Mouse (Mus musculus): Measurements from ENCODE around the gene Zbed5. TPM values are rescaled to one million over a fixed set of nuclear protein-coding genes. Genes with fewer than 3 reads are reported as not detected.

Gene Zbed5
- 0.04 TPM in 1 of 2 replicates, not detected in the other for polyA plus RNA-seq (2012)

DNA sequence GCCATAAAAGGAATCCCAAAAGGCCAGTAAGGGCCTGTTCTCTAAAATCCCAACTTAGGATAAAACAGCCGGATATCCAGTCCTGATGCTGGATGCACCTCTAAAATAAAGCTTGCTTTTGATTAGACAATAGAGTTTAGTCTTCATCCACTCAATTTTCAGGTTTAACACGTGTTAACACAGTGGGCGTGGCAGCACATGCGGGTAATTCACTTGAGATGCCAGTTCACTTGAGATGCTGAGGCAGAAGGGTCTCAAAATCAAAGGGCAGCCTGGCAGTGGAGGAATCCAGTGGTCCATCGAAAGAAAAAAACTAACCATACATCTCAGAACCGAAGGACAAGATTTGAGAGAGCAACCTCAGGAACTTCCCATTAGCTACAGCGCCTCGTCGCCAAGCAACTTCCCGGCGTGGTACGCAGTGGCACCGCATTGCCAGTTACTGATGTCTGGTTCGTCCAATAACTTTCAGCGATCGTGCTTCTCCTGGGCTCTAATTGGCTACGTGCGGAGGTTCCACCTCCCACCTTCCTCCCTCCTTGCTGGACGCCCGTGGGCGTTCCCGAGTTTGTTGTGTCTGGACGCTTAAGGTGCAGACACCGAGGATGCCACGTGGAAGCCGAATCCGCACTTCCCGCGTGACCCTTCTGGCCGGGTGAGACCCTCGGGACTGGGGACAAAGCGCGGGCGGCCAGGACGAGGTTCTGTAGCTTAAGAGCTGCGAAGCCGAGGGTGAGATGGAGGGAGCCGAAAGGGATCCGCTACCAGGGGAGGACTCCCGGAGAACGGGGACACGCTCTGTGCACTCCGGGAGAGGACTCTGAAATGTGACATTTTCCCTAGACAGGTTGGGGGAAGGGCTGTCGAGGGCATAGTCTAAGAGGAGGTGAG is at the start of gene Zbed5:
TSS of gene Zbed5 (plus strand) at position 526 of the 891 bp plus-strand sequence.
- H3K4me1 ChIP-seq (ENCODE audit: control insufficient read depth): peaks cover 22% of the 10 kb centered on the region
- H3K4me3 ChIP-seq (replicated peaks): peak within 1 kb of the TSS; percentile 60
- H3K27me3 ChIP-seq (ENCODE audit: control insufficient read depth): 0 out of 2 replicates have a peak, but pooled peaks cover 3% of the 10 kb centered on the region
- no peak for TF ChIP-seq TAL1 (IDR thresholded peaks at IDR 0.05; ENCODE audit: low read length)
- no peak for TF ChIP-seq GATA1 (IDR thresholded peaks at IDR 0.05; ENCODE audit: low read length)
- H3K9me3 ChIP-seq (ENCODE audit: control insufficient read depth, low read length): peaks cover 2% of the 10 kb centered on the region
- no peaks in the 10 kb centered on the region for H3K36me3 ChIP-seq (ENCODE audit: control insufficient read depth)

DNA sequence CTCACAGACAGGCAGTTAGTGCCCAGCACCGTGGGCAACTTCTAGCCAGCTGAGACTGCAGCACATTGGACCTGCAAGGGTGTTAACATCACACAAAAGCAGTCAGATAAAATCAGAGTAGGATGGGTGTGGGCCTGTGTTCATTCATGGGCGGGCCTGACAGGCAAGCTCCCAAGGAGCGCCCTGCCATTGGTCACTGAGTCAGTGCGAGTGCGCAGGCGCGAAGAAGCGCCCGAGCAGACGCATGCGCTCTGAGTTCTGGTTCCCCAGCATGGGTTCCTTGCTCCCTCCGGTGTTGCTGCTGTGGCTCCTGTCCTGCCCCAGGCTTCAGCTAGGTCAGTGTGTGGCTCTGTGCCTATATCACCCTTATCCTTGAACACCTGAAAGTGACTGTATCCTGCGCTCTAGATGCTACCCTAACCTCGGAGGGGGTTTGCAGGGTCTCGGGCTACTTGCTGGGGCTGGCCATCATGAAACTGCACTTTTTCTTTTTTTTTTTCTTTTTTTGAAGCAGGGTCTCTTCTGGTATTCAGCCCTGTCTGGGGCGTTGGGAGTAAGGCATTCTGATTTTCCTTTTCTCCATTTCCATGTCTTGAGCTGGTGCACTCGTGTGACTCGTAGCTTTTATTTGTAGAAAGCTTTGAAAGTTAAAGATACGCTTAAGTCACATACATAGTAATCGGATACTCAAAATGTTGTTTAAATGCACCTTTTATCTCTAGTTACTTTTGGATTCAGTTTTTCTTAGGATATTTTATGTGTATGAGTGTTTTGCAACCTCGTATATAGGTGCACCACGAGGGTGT is 48.6 kb upstream of the Zbed5 start, which contains the start of gene Sumf2:
TSS of gene Sumf2 (plus strand) at position 235 of the 806 bp plus-strand sequence.
- no peaks in the 10 kb centered on the region for H3K27me3 ChIP-seq (ENCODE audit: control insufficient read depth)
- H3K4me1 ChIP-seq (ENCODE audit: control insufficient read depth): peaks cover 27% of the 10 kb centered on the region
- H3K4me3 ChIP-seq (replicated peaks): peak within 1 kb of the TSS; percentile 74
- H3K9me3 ChIP-seq (ENCODE audit: control insufficient read depth, low read length): peaks cover 4% of the 10 kb centered on the region
- peaks cover 36% of the 10 kb centered on the region for H3K36me3 ChIP-seq (ENCODE audit: control insufficient read depth)
- TF ChIP-seq GATA1 (IDR thresholded peaks at IDR 0.05; ENCODE audit: low read length) (peak; percentile 71), TAL1 (IDR thresholded peaks at IDR 0.05; ENCODE audit: low read length) (no peak)

DNA sequence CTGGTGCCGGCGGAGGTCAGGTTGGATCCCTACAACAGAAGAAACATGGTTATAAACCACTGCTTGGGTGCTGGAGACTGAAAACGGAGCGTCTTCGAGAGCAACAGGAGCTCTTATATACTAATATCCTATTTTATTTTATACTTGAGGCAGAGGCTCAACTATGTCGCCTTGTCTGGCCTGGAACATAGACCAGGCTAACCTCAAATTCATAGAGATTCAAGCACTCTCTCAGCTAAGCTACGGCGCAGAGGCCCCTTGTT is 48.0 kb upstream of the Zbed5 start:
- H3K27me3 ChIP-seq (ENCODE audit: control insufficient read depth): no peaks in the 10 kb centered on the region
- TF ChIP-seq GATA1 (IDR thresholded peaks at IDR 0.05; ENCODE audit: low read length) (no peak), TAL1 (IDR thresholded peaks at IDR 0.05; ENCODE audit: low read length) (no peak)
- H3K4me1 ChIP-seq (ENCODE audit: control insufficient read depth): peaks cover 27% of the 10 kb centered on the region
- H3K4me3 ChIP-seq (replicated peaks): peak overlapping the region; percentile 74
- H3K36me3 ChIP-seq (ENCODE audit: control insufficient read depth): peaks cover 36% of the 10 kb centered on the region
- peaks cover 4% of the 10 kb centered on the region for H3K9me3 ChIP-seq (ENCODE audit: control insufficient read depth, low read length)

DNA sequence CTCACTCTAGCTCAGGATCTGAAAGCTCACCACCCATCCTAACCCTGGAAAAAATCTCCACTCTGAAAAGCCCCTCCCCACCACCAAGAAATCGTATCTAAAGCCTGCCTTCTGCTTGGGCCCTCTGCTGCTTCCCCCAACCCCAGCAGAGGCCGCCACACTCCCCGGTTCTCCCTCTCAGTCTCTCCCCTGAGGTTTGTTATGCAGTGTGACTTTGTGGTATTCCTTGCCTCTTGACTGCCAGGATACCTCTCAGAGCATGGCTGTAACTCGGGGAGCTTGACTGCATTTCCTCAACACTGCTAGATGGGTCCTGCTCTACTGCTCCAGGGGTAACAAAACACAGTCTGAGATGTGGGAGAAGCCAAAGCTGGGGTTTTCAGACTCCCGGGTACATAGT is 40.4 kb upstream of the Zbed5 start:
- Histone ChIP-seq H3K9me3 (ENCODE audit: control insufficient read depth, low read length) (peaks cover 3% of the 10 kb centered on the region; the same call in 1 of the 2 replicates), H3K4me1 (ENCODE audit: control insufficient read depth) (no peaks in the 10 kb centered on the region), H3K4me3 (replicated peaks) (no peak overlapping the region), H3K36me3 (ENCODE audit: control insufficient read depth) (peaks cover 69% of the 10 kb centered on the region), H3K27me3 (ENCODE audit: control insufficient read depth) (no peaks in the 10 kb centered on the region)
- TF ChIP-seq GATA1 (IDR thresholded peaks at IDR 0.05; ENCODE audit: low read length): no peak

DNA sequence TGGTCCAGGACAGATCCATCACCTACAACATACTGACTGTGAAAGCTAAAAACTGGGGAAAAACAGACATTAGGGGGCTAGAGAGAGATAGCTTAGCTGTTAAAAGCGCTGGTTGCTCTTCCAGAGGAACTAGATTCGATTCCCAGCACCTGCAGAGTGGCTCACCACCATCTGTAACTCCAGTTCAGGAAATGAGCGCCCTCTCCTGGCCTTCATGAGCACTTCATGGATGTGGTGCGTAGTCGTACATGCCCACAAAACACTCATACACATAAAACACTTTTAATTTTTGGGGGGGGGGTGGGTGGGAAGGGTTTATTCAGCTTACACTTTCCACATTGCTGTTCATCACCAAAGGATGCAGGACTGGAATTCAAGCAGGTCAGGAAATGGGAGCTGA is 39.1 kb upstream of the Zbed5 start:
- no peaks in the 10 kb centered on the region for H3K4me1 ChIP-seq (ENCODE audit: control insufficient read depth)
- TF ChIP-seq TAL1 (IDR thresholded peaks at IDR 0.05; ENCODE audit: low read length) (no peak), GATA1 (IDR thresholded peaks at IDR 0.05; ENCODE audit: low read length) (no peak)
- H3K36me3 ChIP-seq (ENCODE audit: control insufficient read depth): peaks cover 76% of the 10 kb centered on the region
- peaks cover 3% of the 10 kb centered on the region; the same call in 1 of the 2 replicates for H3K9me3 ChIP-seq (ENCODE audit: control insufficient read depth, low read length)
- no peak overlapping the region for H3K4me3 ChIP-seq (replicated peaks)
- no peaks in the 10 kb centered on the region for H3K27me3 ChIP-seq (ENCODE audit: control insufficient read depth)

DNA sequence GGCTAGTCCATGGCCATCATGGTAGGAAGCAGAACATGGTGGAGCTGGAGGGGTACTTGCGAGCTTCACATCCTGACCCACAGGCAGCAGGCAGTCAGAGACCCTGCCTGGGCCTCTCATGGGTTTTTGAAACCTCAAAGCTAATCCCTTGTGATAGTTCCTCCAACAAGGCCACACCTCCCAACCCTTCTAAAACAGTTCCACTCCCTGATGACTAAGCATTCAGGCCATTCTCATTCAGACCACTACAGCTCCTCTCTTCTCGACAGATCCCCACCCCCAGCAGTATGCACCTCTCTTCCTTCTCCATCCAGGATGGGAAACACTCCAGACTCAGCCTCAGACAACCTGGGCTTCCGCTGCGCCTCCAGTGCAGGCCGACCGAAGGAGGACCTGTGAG is 33.2 kb upstream of the Zbed5 start:
- Histone ChIP-seq H3K4me3 (replicated peaks) (no peak overlapping the region), H3K36me3 (ENCODE audit: control insufficient read depth) (peaks cover 49% of the 10 kb centered on the region), H3K4me1 (ENCODE audit: control insufficient read depth) (peaks cover 15% of the 10 kb centered on the region), H3K9me3 (ENCODE audit: control insufficient read depth, low read length) (peaks cover 8% of the 10 kb centered on the region), H3K27me3 (ENCODE audit: control insufficient read depth) (no peaks in the 10 kb centered on the region; the same call in 1 of the 2 replicates)
- TF ChIP-seq TAL1 (IDR thresholded peaks at IDR 0.05; ENCODE audit: low read length) (no peak), GATA1 (IDR thresholded peaks at IDR 0.05; ENCODE audit: low read length) (no peak)

DNA sequence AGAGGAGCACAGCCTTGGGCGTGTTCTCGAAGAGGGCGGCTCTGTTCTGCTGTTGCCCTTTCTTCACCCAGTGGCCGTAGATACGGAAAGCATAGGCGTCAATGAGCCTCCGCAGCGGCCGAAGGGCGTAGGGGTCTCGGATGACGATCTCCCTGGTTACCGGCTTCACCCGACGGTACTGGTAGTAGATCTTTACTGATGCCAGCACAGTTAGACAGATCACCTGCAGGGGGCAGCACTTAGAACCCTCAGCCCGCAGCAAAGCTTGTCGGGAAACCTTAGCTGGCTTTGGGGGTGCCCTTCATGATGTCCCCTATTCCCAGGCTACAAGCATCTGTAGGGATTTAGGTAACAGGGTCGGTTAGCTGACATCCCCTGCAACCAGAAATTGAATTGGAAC is 31.1 kb upstream of the Zbed5 start:
- Histone ChIP-seq H3K4me1 (ENCODE audit: control insufficient read depth) (peaks cover 15% of the 10 kb centered on the region), H3K9me3 (ENCODE audit: control insufficient read depth, low read length) (peaks cover 8% of the 10 kb centered on the region), H3K4me3 (replicated peaks) (peak overlapping the region; percentile 3), H3K36me3 (ENCODE audit: control insufficient read depth) (peaks cover 31% of the 10 kb centered on the region), H3K27me3 (ENCODE audit: control insufficient read depth) (no peaks in the 10 kb centered on the region; the same call in 1 of the 2 replicates)
- no peak for TF ChIP-seq GATA1 (IDR thresholded peaks at IDR 0.05; ENCODE audit: low read length)
- no peak for TF ChIP-seq TAL1 (IDR thresholded peaks at IDR 0.05; ENCODE audit: low read length)

DNA sequence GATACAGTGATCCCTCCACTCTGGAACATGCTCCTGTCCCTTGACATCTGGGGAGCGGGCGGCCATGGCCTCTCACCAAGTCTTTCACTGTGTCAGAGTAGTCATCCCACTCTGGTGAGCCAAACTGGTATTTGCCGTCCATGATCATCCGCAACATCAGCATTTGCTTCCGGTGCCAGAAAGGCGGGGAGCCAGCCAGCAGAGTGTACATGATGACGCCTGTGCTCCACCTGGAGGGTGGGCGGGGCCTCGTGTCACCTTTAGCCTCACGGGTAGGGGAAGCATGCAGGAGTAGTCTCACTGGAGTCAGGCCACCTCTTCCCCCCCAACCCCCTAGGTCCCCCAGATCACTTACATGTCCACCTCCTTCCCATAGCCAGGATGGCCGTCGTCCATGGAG is 29.7 kb upstream of the Zbed5 start:
- TF ChIP-seq TAL1 (IDR thresholded peaks at IDR 0.05; ENCODE audit: low read length) (no peak), GATA1 (IDR thresholded peaks at IDR 0.05; ENCODE audit: low read length) (no peak)
- peaks cover 15% of the 10 kb centered on the region for H3K4me1 ChIP-seq (ENCODE audit: control insufficient read depth)
- H3K4me3 ChIP-seq (replicated peaks): no peak overlapping the region
- no peaks in the 10 kb centered on the region; the same call in 1 of the 2 replicates for H3K27me3 ChIP-seq (ENCODE audit: control insufficient read depth)
- H3K9me3 ChIP-seq (ENCODE audit: control insufficient read depth, low read length): peaks cover 8% of the 10 kb centered on the region
- H3K36me3 ChIP-seq (ENCODE audit: control insufficient read depth): peaks cover 17% of the 10 kb centered on the region
